Mouse (Mus musculus): ENCODE measurements around the gene Trim38. TPM values are rescaled to one million over a fixed set of nuclear protein-coding genes. Genes with fewer than 3 reads are reported as not detected.
"Not testable (repeated sequence)": the region's sequence is repeated elsewhere in the genome, so short reads cannot be mapped to it uniquely, and the experiment has no call there.

Trim38 gene
- total and polyA plus RNA-seq, 2 experiments from 2014 or later: not detected

GRCm38 (mm10) chr13:23745381-23746161 lies 24.1 kb upstream of the Trim38 start, which contains the start of gene Hist1h3c:
Gene Hist1h3c, minus strand, starts transcription at chr13:23745602.
- WGBS: 1% methylated on average over 22 of the region's 28 CpGs
- no peaks in the 10 kb centered on the region for H3K36me3 ChIP-seq (ENCODE audit: insufficient read depth)
- peak within 1 kb of the TSS; percentile 50 for H3K9ac ChIP-seq

GRCm38 (mm10) chr13:23746201-23747080 lies 23.3 kb upstream of the Trim38 start, which contains the start of gene Hist1h2bb:
Gene Hist1h2bb, plus strand, starts transcription at chr13:23746734.
- TF ChIP-seq CTCF (IDR thresholded peaks at IDR 0.05; ENCODE audit: low read depth): peak; percentile 21; the same call in 1 of the 2 replicates
- under 1% methylated on average over 36 of the region's 58 CpGs for WGBS
- not testable (repeated sequence) for H3K27me3 ChIP-seq (ENCODE audit: insufficient read depth, low read length); H3K36me3 ChIP-seq (ENCODE audit: insufficient read depth); H3K4me1 ChIP-seq (ENCODE audit: insufficient read depth); H3K9me3 ChIP-seq (ENCODE audit: low read length)
- Histone ChIP-seq H3K4me3 (ENCODE audit: low read depth, low read length) (peak within 1 kb of the TSS; percentile 41), H3K4me2 (ENCODE audit: low read depth) (peak within 1 kb of the TSS; percentile 78), H3K27ac (ENCODE audit: low read depth, low read length) (peak within 1 kb of the TSS; percentile 94), H3K9ac (peak within 1 kb of the TSS; percentile 50)
- DNase-seq (peak; percentile 87), ATAC-seq (peak; percentile 93)

More at GRCm38 (mm10) chr13:23745381-23746161, 24.1 kb upstream of the Trim38 start, which contains the start of gene Hist1h3c:
- Histone ChIP-seq H3K27me3 (ENCODE audit: insufficient read depth, low read length) (no peaks in the 10 kb centered on the region), H3K4me3 (ENCODE audit: low read depth, low read length) (peak within 1 kb of the TSS; percentile 41), H3K27ac (ENCODE audit: low read depth, low read length) (peak within 1 kb of the TSS; percentile 94), H3K4me2 (ENCODE audit: low read depth) (peak within 1 kb of the TSS; percentile 78), H3K9me3 (ENCODE audit: low read length) (no peaks in the 10 kb centered on the region), H3K4me1 (ENCODE audit: insufficient read depth) (peaks cover under 1% of the 10 kb centered on the region; the same call in 1 of the 2 replicates)
- ATAC-seq (peak; percentile 73), DNase-seq (peak; percentile 95)
- TF ChIP-seq CTCF (IDR thresholded peaks at IDR 0.05; ENCODE audit: low read depth): no peak

- no peak; the same call in 1 of the 2 replicates for ATAC-seq
- Histone ChIP-seq H3K27ac (ENCODE audit: low read depth, low read length) (peak overlapping the region; percentile 94), H3K9ac (peak overlapping the region; percentile 42), H3K27me3 (ENCODE audit: insufficient read depth, low read length) (no peaks in the 10 kb centered on the region), H3K4me3 (ENCODE audit: low read depth, low read length) (peak overlapping the region; percentile 41), H3K36me3 (ENCODE audit: insufficient read depth) (no peaks in the 10 kb centered on the region), H3K4me1 (ENCODE audit: insufficient read depth) (no peaks in the 10 kb centered on the region), H3K9me3 (ENCODE audit: low read length) (no peaks in the 10 kb centered on the region), H3K4me2 (ENCODE audit: low read depth) (peak overlapping the region; percentile 78)
- WGBS: 1% methylated on average over 9 of the region's 13 CpGs
- peak; percentile 11 for DNase-seq
- no peak for TF ChIP-seq CTCF (IDR thresholded peaks at IDR 0.05; ENCODE audit: low read depth)
Observed at GRCm38 (mm10) chr13:23747081-23747891, 22.4 kb upstream of the Trim38 start.

- H3K27ac ChIP-seq (ENCODE audit: low read depth, low read length): no peak overlapping the region
- no peaks in the 10 kb centered on the region for H3K36me3 ChIP-seq (ENCODE audit: insufficient read depth)
- WGBS: under 1% methylated on average over 4 of the region's 4 CpGs
- DNase-seq (no peak), ATAC-seq (no peak)
- TF ChIP-seq CTCF (IDR thresholded peaks at IDR 0.05; ENCODE audit: low read depth): no peak
- no peaks in the 10 kb centered on the region for H3K27me3 ChIP-seq (ENCODE audit: insufficient read depth, low read length)
- H3K4me2 ChIP-seq (ENCODE audit: low read depth): no peak overlapping the region
- no peaks in the 10 kb centered on the region for H3K4me1 ChIP-seq (ENCODE audit: insufficient read depth)
- no peak overlapping the region for H3K4me3 ChIP-seq (ENCODE audit: low read depth, low read length)
- H3K9me3 ChIP-seq (ENCODE audit: low read length): no peaks in the 10 kb centered on the region
- no peak overlapping the region for H3K9ac ChIP-seq
Observed at GRCm38 (mm10) chr13:23747892-23748288, 21.8 kb upstream of the Trim38 start.

GRCm38 (mm10) chr13:23749563-23750121 lies 20.1 kb upstream of the Trim38 start:
- DNase-seq (no peak), ATAC-seq (no peak)
- no peaks in the 10 kb centered on the region for H3K36me3 ChIP-seq (ENCODE audit: insufficient read depth)
- no peak for TF ChIP-seq CTCF (IDR thresholded peaks at IDR 0.05; ENCODE audit: low read depth)
- peak overlapping the region; percentile 69 for H3K27ac ChIP-seq (ENCODE audit: low read depth, low read length)
- WGBS: 95% methylated on average over 5 of the region's 5 CpGs
- no peaks in the 10 kb centered on the region for H3K4me1 ChIP-seq (ENCODE audit: insufficient read depth)
- H3K27me3 ChIP-seq (ENCODE audit: insufficient read depth, low read length): no peaks in the 10 kb centered on the region
- H3K4me3 ChIP-seq (ENCODE audit: low read depth, low read length): no peak overlapping the region
- H3K9me3 ChIP-seq (ENCODE audit: low read length): no peaks in the 10 kb centered on the region
- H3K9ac ChIP-seq: no peak overlapping the region
- H3K4me2 ChIP-seq (ENCODE audit: low read depth): no peak overlapping the region

Measured in forebrain, postnatal 0 days (tissue).